Mouse (Mus musculus): ENCODE measurements around the gene 3100002H09Rik. TPM values are rescaled to one million over a fixed set of nuclear protein-coding genes. Genes with fewer than 3 reads are reported as not detected.

Gene 3100002H09Rik
- polyA plus RNA-seq, 1 experiment from 2014 or later: 0.17 TPM

GRCm38 (mm10) chr4:124607166-124607565 is 3.4 kb downstream of the 3100002H09Rik start:
- no peak overlapping the region for H3K4me2 ChIP-seq (ENCODE audit: low read depth, low read length)
- H3K4me3 ChIP-seq (ENCODE audit: low read length): no peak overlapping the region
- WGBS: 52% methylated on average over 8 of the region's 8 CpGs
- H3K36me3 ChIP-seq (ENCODE audit: control insufficient read depth, insufficient read depth): no peaks in the 10 kb centered on the region
- no peak overlapping the region for H3K9ac ChIP-seq (ENCODE audit: low read length)
- no peaks in the 10 kb centered on the region for H3K9me3 ChIP-seq (replicated peaks; ENCODE audit: control insufficient read depth, low read length)
- no peaks in the 10 kb centered on the region; the same call in 1 of the 2 replicates for H3K4me1 ChIP-seq (ENCODE audit: control insufficient read depth, insufficient read depth, low read length)
- peaks cover 27% of the 10 kb centered on the region for H3K27me3 ChIP-seq (ENCODE audit: control insufficient read depth, insufficient read depth, low read length)
- no peak for ATAC-seq (replicated peaks; ENCODE audit: extremely low read depth, insufficient read depth, low FRiP score)
- H3K27ac ChIP-seq (ENCODE audit: low read length): no peak overlapping the region

GRCm38 (mm10) chr4:124606180-124606579 is 4.4 kb downstream of the 3100002H09Rik start:
- 84% methylated on average over 3 of the region's 3 CpGs for WGBS
- no peak overlapping the region for H3K4me3 ChIP-seq (ENCODE audit: low read length)
- peaks cover 24% of the 10 kb centered on the region for H3K27me3 ChIP-seq (ENCODE audit: control insufficient read depth, insufficient read depth, low read length)
- no peaks in the 10 kb centered on the region; the same call in 1 of the 2 replicates for H3K4me1 ChIP-seq (ENCODE audit: control insufficient read depth, insufficient read depth, low read length)
- H3K36me3 ChIP-seq (ENCODE audit: control insufficient read depth, insufficient read depth): no peaks in the 10 kb centered on the region
- H3K9ac ChIP-seq (ENCODE audit: low read length): no peak overlapping the region
- no peak overlapping the region for H3K27ac ChIP-seq (ENCODE audit: low read length)
- ATAC-seq (replicated peaks; ENCODE audit: extremely low read depth, insufficient read depth, low FRiP score): no peak
- no peak overlapping the region for H3K4me2 ChIP-seq (ENCODE audit: low read depth, low read length)
- no peaks in the 10 kb centered on the region for H3K9me3 ChIP-seq (replicated peaks; ENCODE audit: control insufficient read depth, low read length)

GRCm38 (mm10) chr4:124605255-124605654 is 5.3 kb downstream of the 3100002H09Rik start:
- Histone ChIP-seq H3K27me3 (ENCODE audit: control insufficient read depth, insufficient read depth, low read length) (peaks cover 24% of the 10 kb centered on the region), H3K27ac (ENCODE audit: low read length) (no peak overlapping the region), H3K4me1 (ENCODE audit: control insufficient read depth, insufficient read depth, low read length) (no peaks in the 10 kb centered on the region; the same call in 1 of the 2 replicates), H3K9ac (ENCODE audit: low read length) (no peak overlapping the region), H3K36me3 (ENCODE audit: control insufficient read depth, insufficient read depth) (no peaks in the 10 kb centered on the region), H3K4me3 (ENCODE audit: low read length) (no peak overlapping the region), H3K4me2 (ENCODE audit: low read depth, low read length) (no peak overlapping the region), H3K9me3 (replicated peaks; ENCODE audit: control insufficient read depth, low read length) (no peaks in the 10 kb centered on the region)
- 38% methylated on average over 5 of the region's 5 CpGs for WGBS
- ATAC-seq (replicated peaks; ENCODE audit: extremely low read depth, insufficient read depth, low FRiP score): no peak

GRCm38 (mm10) chr4:124603712-124604111 is 6.9 kb downstream of the 3100002H09Rik start:
- Histone ChIP-seq H3K4me3 (ENCODE audit: low read length) (no peak overlapping the region), H3K9ac (ENCODE audit: low read length) (no peak overlapping the region), H3K9me3 (replicated peaks; ENCODE audit: control insufficient read depth, low read length) (no peaks in the 10 kb centered on the region), H3K4me1 (ENCODE audit: control insufficient read depth, insufficient read depth, low read length) (no peaks in the 10 kb centered on the region; the same call in 1 of the 2 replicates), H3K27ac (ENCODE audit: low read length) (no peak overlapping the region), H3K27me3 (ENCODE audit: control insufficient read depth, insufficient read depth, low read length) (peaks cover 22% of the 10 kb centered on the region), H3K36me3 (ENCODE audit: control insufficient read depth, insufficient read depth) (no peaks in the 10 kb centered on the region), H3K4me2 (ENCODE audit: low read depth, low read length) (no peak overlapping the region)
- no peak for ATAC-seq (replicated peaks; ENCODE audit: extremely low read depth, insufficient read depth, low FRiP score)
- WGBS: 28% methylated on average over 9 of the region's 9 CpGs

- Histone ChIP-seq H3K9ac (ENCODE audit: low read length) (no peak overlapping the region), H3K9me3 (replicated peaks; ENCODE audit: control insufficient read depth, low read length) (no peaks in the 10 kb centered on the region), H3K27me3 (ENCODE audit: control insufficient read depth, insufficient read depth, low read length) (peaks cover 13% of the 10 kb centered on the region; the same call in 1 of the 2 replicates), H3K27ac (ENCODE audit: low read length) (no peak overlapping the region), H3K4me3 (ENCODE audit: low read length) (no peak overlapping the region), H3K4me1 (ENCODE audit: control insufficient read depth, insufficient read depth, low read length) (no peaks in the 10 kb centered on the region), H3K36me3 (ENCODE audit: control insufficient read depth, insufficient read depth) (no peaks in the 10 kb centered on the region), H3K4me2 (ENCODE audit: low read depth, low read length) (no peak overlapping the region)
- WGBS: 72% methylated on average over 9 of the region's 9 CpGs
- no peak for ATAC-seq (replicated peaks; ENCODE audit: extremely low read depth, insufficient read depth, low FRiP score)
Measured at GRCm38 (mm10) chr4:124595929-124596328, 14.7 kb downstream of the 3100002H09Rik start.

GRCm38 (mm10) chr4:124594933-124595332 is 15.7 kb downstream of the 3100002H09Rik start:
- H3K36me3 ChIP-seq (ENCODE audit: control insufficient read depth, insufficient read depth): no peaks in the 10 kb centered on the region
- H3K4me1 ChIP-seq (ENCODE audit: control insufficient read depth, insufficient read depth, low read length): no peaks in the 10 kb centered on the region
- H3K9ac ChIP-seq (ENCODE audit: low read length): no peak overlapping the region
- H3K4me3 ChIP-seq (ENCODE audit: low read length): no peak overlapping the region
- peaks cover 13% of the 10 kb centered on the region; the same call in 1 of the 2 replicates for H3K27me3 ChIP-seq (ENCODE audit: control insufficient read depth, insufficient read depth, low read length)
- WGBS: 28% methylated on average over 13 of the region's 13 CpGs
- peak overlapping the region; percentile 22; the same call in 1 of the 2 replicates for H3K4me2 ChIP-seq (ENCODE audit: low read depth, low read length)
- no peaks in the 10 kb centered on the region for H3K9me3 ChIP-seq (replicated peaks; ENCODE audit: control insufficient read depth, low read length)
- no peak overlapping the region for H3K27ac ChIP-seq (ENCODE audit: low read length)
- no peak for ATAC-seq (replicated peaks; ENCODE audit: extremely low read depth, insufficient read depth, low FRiP score)

- Histone ChIP-seq H3K4me2 (ENCODE audit: low read depth, low read length) (no peak overlapping the region), H3K36me3 (ENCODE audit: control insufficient read depth, insufficient read depth) (no peaks in the 10 kb centered on the region), H3K27me3 (ENCODE audit: control insufficient read depth, insufficient read depth, low read length) (peaks cover 13% of the 10 kb centered on the region; the same call in 1 of the 2 replicates), H3K4me3 (ENCODE audit: low read length) (no peak overlapping the region), H3K9ac (ENCODE audit: low read length) (no peak overlapping the region), H3K9me3 (replicated peaks; ENCODE audit: control insufficient read depth, low read length) (no peaks in the 10 kb centered on the region), H3K27ac (ENCODE audit: low read length) (no peak overlapping the region), H3K4me1 (ENCODE audit: control insufficient read depth, insufficient read depth, low read length) (no peaks in the 10 kb centered on the region)
- ATAC-seq (replicated peaks; ENCODE audit: extremely low read depth, insufficient read depth, low FRiP score): no peak
- WGBS: 58% methylated on average over 9 of the region's 9 CpGs
Measured at GRCm38 (mm10) chr4:124593691-124594090, 16.9 kb downstream of the 3100002H09Rik start.

GRCm38 (mm10) chr4:124593210-124593609 is 17.4 kb downstream of the 3100002H09Rik start:
- H3K4me3 ChIP-seq (ENCODE audit: low read length): no peak overlapping the region
- H3K9ac ChIP-seq (ENCODE audit: low read length): no peak overlapping the region
- no peak for ATAC-seq (replicated peaks; ENCODE audit: extremely low read depth, insufficient read depth, low FRiP score)
- H3K27me3 ChIP-seq (ENCODE audit: control insufficient read depth, insufficient read depth, low read length): peaks cover 14% of the 10 kb centered on the region; the same call in 1 of the 2 replicates
- no peak overlapping the region for H3K27ac ChIP-seq (ENCODE audit: low read length)
- no peak overlapping the region for H3K4me2 ChIP-seq (ENCODE audit: low read depth, low read length)
- H3K9me3 ChIP-seq (replicated peaks; ENCODE audit: control insufficient read depth, low read length): no peaks in the 10 kb centered on the region
- no peaks in the 10 kb centered on the region for H3K4me1 ChIP-seq (ENCODE audit: control insufficient read depth, insufficient read depth, low read length)
- no peaks in the 10 kb centered on the region for H3K36me3 ChIP-seq (ENCODE audit: control insufficient read depth, insufficient read depth)

GRCm38 (mm10) chr4:124592241-124592640 is 18.4 kb downstream of the 3100002H09Rik start:
- Histone ChIP-seq H3K4me1 (ENCODE audit: control insufficient read depth, insufficient read depth, low read length) (no peaks in the 10 kb centered on the region), H3K27ac (ENCODE audit: low read length) (no peak overlapping the region), H3K4me3 (ENCODE audit: low read length) (no peak overlapping the region), H3K9ac (ENCODE audit: low read length) (no peak overlapping the region), H3K27me3 (ENCODE audit: control insufficient read depth, insufficient read depth, low read length) (peaks cover 17% of the 10 kb centered on the region; the same call in 1 of the 2 replicates), H3K4me2 (ENCODE audit: low read depth, low read length) (no peak overlapping the region), H3K9me3 (replicated peaks; ENCODE audit: control insufficient read depth, low read length) (no peaks in the 10 kb centered on the region), H3K36me3 (ENCODE audit: control insufficient read depth, insufficient read depth) (no peaks in the 10 kb centered on the region)
- no peak for ATAC-seq (replicated peaks; ENCODE audit: extremely low read depth, insufficient read depth, low FRiP score)
- WGBS: 79% methylated on average over 5 of the region's 5 CpGs

Data from heart, embryonic 16.5 days (tissue).